Mouse (Mus musculus): ENCODE results near the gene Syn3.

DNA sequence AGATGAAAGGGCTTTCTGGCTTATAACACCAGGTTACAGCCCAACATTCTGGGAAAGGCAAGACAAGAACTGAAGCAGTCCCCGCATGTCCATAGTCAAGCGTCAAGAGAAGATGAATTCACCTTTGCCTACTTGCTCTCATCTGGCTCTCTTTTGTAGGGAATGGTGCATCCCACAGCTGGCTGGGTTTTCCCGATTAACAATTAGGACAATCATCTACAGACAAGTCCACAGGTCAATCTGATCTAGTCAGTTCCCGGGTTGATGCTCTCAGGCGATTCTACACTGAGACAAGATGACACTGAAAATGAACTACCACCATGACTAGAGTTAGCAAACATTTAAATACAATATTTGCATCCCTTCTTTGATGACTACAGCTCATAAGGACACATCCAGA is 47.4 kb downstream of the Syn3 start:
- TF ChIP-seq CTCF (IDR thresholded peaks at IDR 0.05; ENCODE audit: extremely low read depth, insufficient read depth, insufficient read length, insufficient replicate concordance) (no peak), POLR2A (IDR thresholded peaks at IDR 0.05; ENCODE audit: low read depth, low read length) (no peak)
